Mouse (Mus musculus) embryonic facial prominence, embryonic 14.5 days (tissue): Measurements from ENCODE around the gene Idi2. TPM values are rescaled to one million over a fixed set of nuclear protein-coding genes. Genes with fewer than 3 reads are reported as not detected.

Experiments used
- microRNA-seq: library from miRNA; unstranded; fragments of <30 nt; microRNA quantifications from one replicate; pipeline ENCODE4, GENCODE M21; 2016; ENCODE audit warnings: borderline number of aligned reads
- polyA plus RNA-seq: library from polyadenylated mRNA; unstranded; fragments of >200 nt; fragmentation: Nextera tagmentation; extraction: Ambion mirVana; gene quantifications from 2 replicates; pipeline ENCODE4 v1.2.1, GENCODE M21; 2014

Gene Idi2
- polyA plus RNA-seq, 1 experiment from 2014 or later = 3.0 TPM

Small RNA genes lying within 50 kb of the gene (microRNA-seq; reads per million reads assigned to microRNA genes)
- gene Gm22750 = not detected

Other genes starting within 250 kb of the Idi2 start
- gene Wdr37, start 81.0 kb upstream of the Idi2 start, polyA plus RNA-seq = 21.9 and 23.5 TPM in 2 replicates
- gene Idi1, start 67.4 kb upstream of the Idi2 start, polyA plus RNA-seq = 53.8 and 59.8 TPM in 2 replicates
- gene Gm9745, start 4.6 kb upstream of the Idi2 start, polyA plus RNA-seq = 0.51 and 1.3 TPM in 2 replicates
- gene Gtpbp4, start 43.2 kb downstream of the Idi2 start, polyA plus RNA-seq = 75.6 and 78.2 TPM in 2 replicates
- gene Larp4b, start 141.0 kb downstream of the Idi2 start, polyA plus RNA-seq = 43.7 and 45.1 TPM in 2 replicates